Mouse (Mus musculus) lung, postnatal 0 days (tissue): ENCODE data around the gene B830017H08Rik. TPM values are rescaled to one million over a fixed set of nuclear protein-coding genes. Genes with fewer than 3 reads are reported as not detected.

ENCODE experiments used
- ATAC-seq: fragments of 200-750 bp; cut with Nextera tagmentation; 2 replicates; pipeline ENCODE4 v1.8.0; 2017; ENCODE audit warnings: moderate library complexity
- DNase-seq: peaks from one replicate; pipeline ENCODE4 v3.0.0-alpha.2; 2016; ENCODE audit warnings: low spot score
- H3K27ac ChIP-seq: fragments of 300-500 bp; sonication (generic); 2 replicates; pipeline ENCODE4 v1.5.1; 2014; ENCODE audit warnings: antibody characterized with exemption, mild to moderate bottlenecking, low read length, mixed read lengths
- H3K27me3 ChIP-seq: fragments of 300-500 bp; sonication (generic); replicated peaks from 2 replicates; pipeline ENCODE4 v1.6.1; 2014; ENCODE audit warnings: low read length, mixed read lengths; ENCODE audit not compliant: insufficient read depth
- H3K36me3 ChIP-seq: fragments of 300-500 bp; sonication (generic); 2 replicates; pipeline ENCODE4 v1.6.1; 2014; ENCODE audit warnings: low read length, mixed read lengths; ENCODE audit not compliant: insufficient read depth
- H3K4me1 ChIP-seq: fragments of 300-500 bp; sonication (generic); 2 replicates; pipeline ENCODE4 v1.6.1; 2014; ENCODE audit warnings: antibody characterized with exemption, low read depth, low read length, mixed read lengths; ENCODE audit not compliant: insufficient read depth
- H3K4me2 ChIP-seq: fragments of 300-500 bp; sonication (generic); replicated peaks from 2 replicates; pipeline ENCODE4 v1.6.1; 2014; ENCODE audit warnings: low read depth, mild to moderate bottlenecking, low read length, moderate library complexity, mixed read lengths
- H3K4me3 ChIP-seq: fragments of 300-500 bp; sonication (generic); 2 replicates; pipeline ENCODE4 v1.5.1; 2014; ENCODE audit warnings: low read depth, low read length
- H3K9ac ChIP-seq: fragments of 300-500 bp; sonication (generic); replicated peaks from 2 replicates; pipeline ENCODE4 v1.6.1; 2014; ENCODE audit warnings: low read depth, mild to moderate bottlenecking
- H3K9me3 ChIP-seq: fragments of 300-500 bp; sonication (generic); 2 replicates; pipeline ENCODE4 v1.6.1; 2016; ENCODE audit warnings: low read length, mixed read lengths
- CTCF ChIP-seq: IDR thresholded peaks from 2 replicates; pipeline ENCODE4 v1.5.1; 2016; ENCODE audit warnings: antibody characterized with exemption, mild to moderate bottlenecking
- EP300 ChIP-seq: IDR thresholded peaks from 2 replicates; pipeline ENCODE4 v1.6.1; 2016; ENCODE audit warnings: antibody characterized with exemption, mild to moderate bottlenecking, control low read depth
- WGBS: fragments of 180-500 bp; shearing (Covaris S2); extraction: QIAGEN DNeasy Blood & Tissue Kit; methylation state at CpG from one replicate; pipeline ENCODE4 v1.1.7; 2014; 5-methylcytosine and 5-hydroxymethylcytosine counted together
- polyA plus RNA-seq: library from polyadenylated mRNA; unstranded; fragments of >200 nt; fragmentation: Nextera tagmentation; extraction: Ambion mirVana; gene quantifications from 2 replicates; pipeline ENCODE4 v1.2.1, GENCODE M21; 2015

The B830017H08Rik gene
- not detected in 2 replicates for polyA plus RNA-seq

GRCm38 (mm10) chr16:17832821-17833220 is at the start of gene B830017H08Rik:
TSS of gene B830017H08Rik (plus strand) at chr16:17833121.
- no peak within 1 kb of the TSS for H3K9ac ChIP-seq
- H3K27me3 ChIP-seq = peaks cover 49% of the 10 kb centered on the region
- H3K9me3 ChIP-seq = no peaks in the 10 kb centered on the region
- no peak for TF ChIP-seq CTCF
- TF ChIP-seq EP300 = no peak
- H3K4me1 ChIP-seq = peaks cover 5% of the 10 kb centered on the region; the same call in 1 of the 2 replicates
- no peaks in the 10 kb centered on the region for H3K36me3 ChIP-seq
- DNase-seq = no peak
- H3K4me2 ChIP-seq = peak within 1 kb of the TSS; percentile 97
- ATAC-seq = no peak
- no peak within 1 kb of the TSS for H3K27ac ChIP-seq
- WGBS = 29% methylated on average over 7 of the region's 7 CpGs
- peak within 1 kb of the TSS; percentile 51 for H3K4me3 ChIP-seq

- DNase-seq (peak; percentile 76), ATAC-seq (no peak; the same call in 1 of the 2 replicates)
- peaks cover 17% of the 10 kb centered on the region; the same call in 1 of the 2 replicates for H3K36me3 ChIP-seq
- H3K27ac ChIP-seq = no peak overlapping the region
- no peaks in the 10 kb centered on the region for H3K27me3 ChIP-seq
- WGBS = 58% methylated on average over 3 of the region's 3 CpGs
- no peak overlapping the region for H3K4me2 ChIP-seq
- H3K9me3 ChIP-seq = no peaks in the 10 kb centered on the region
- no peak overlapping the region for H3K4me3 ChIP-seq
- no peaks in the 10 kb centered on the region for H3K4me1 ChIP-seq
- TF ChIP-seq CTCF (peak; percentile 78), EP300 (no peak)
- H3K9ac ChIP-seq = no peak overlapping the region
Measured at GRCm38 (mm10) chr16:17785337-17785736, 47.6 kb upstream of the B830017H08Rik start.

- Histone ChIP-seq H3K4me3 (no peak overlapping the region), H3K4me1 (peaks cover 6% of the 10 kb centered on the region; the same call in 1 of the 2 replicates), H3K9me3 (no peaks in the 10 kb centered on the region), H3K4me2 (no peak overlapping the region), H3K27me3 (no peaks in the 10 kb centered on the region), H3K9ac (no peak overlapping the region), H3K36me3 (peaks cover 9% of the 10 kb centered on the region; the same call in 1 of the 2 replicates), H3K27ac (no peak overlapping the region)
- no peak for DNase-seq
- no peak for TF ChIP-seq EP300
- TF ChIP-seq CTCF = no peak
- ATAC-seq = no peak
- WGBS = 82% methylated on average over 3 of the region's 3 CpGs
Measured at GRCm38 (mm10) chr16:17792728-17793127, 40.2 kb upstream of the B830017H08Rik start.

GRCm38 (mm10) chr16:17794047-17794446 is 38.9 kb upstream of the B830017H08Rik start:
- Histone ChIP-seq H3K27me3 (0 out of 2 replicates have a peak, but pooled peaks cover under 1% of the 10 kb centered on the region), H3K36me3 (peaks cover 5% of the 10 kb centered on the region; the same call in 1 of the 2 replicates), H3K4me2 (no peak overlapping the region), H3K9ac (no peak overlapping the region), H3K4me3 (no peak overlapping the region), H3K27ac (no peak overlapping the region), H3K4me1 (peaks cover 6% of the 10 kb centered on the region; the same call in 1 of the 2 replicates), H3K9me3 (no peaks in the 10 kb centered on the region)
- ATAC-seq (no peak), DNase-seq (no peak)
- 86% methylated on average over 4 of the region's 4 CpGs for WGBS
- TF ChIP-seq EP300 (no peak), CTCF (no peak)

DNA sequence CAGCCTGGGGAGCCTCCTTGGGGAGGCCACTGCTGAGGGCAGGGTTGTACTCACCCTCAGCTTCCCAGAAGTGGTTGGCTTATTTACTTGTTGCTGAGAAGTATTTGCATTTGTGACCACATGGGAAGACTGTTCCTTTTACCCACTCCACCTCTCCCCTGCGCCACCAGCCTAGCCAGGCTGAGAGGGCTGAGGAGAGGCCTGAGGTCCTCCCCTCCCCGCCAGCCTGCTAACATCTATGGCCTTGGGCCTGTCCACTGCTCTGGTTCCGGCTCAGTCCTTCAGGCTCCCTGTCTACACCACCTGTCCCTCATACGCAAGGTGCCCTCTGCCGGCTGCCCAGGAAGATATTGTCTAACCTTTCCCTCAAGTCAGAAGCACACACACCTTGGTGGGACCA is 37.3 kb upstream of the B830017H08Rik start:
- H3K27ac ChIP-seq = peak overlapping the region; percentile 94; the same call in 1 of the 2 replicates
- ATAC-seq = peak; percentile 82

DNA sequence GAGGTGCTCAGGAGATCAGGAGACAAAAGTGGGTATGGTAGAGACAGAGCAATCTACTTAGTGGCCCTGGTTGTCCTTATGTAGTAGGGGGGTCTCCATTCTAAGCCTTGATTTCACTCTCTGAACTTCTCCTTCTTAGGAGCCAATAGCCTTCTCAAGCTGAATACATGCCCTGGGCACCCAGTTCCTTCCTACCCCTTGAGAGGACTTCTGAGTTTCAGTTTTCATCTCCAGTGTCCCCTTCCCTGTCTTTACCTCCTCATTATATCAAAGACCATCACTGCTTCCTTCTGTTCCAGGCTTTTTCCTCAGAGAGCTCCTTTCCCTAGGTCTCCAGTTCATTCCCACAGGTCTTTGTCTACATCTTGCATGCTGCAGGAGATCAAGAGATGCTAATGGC is 36.4 kb upstream of the B830017H08Rik start:
- ATAC-seq (no peak), DNase-seq (no peak)
- no peak for TF ChIP-seq EP300
- TF ChIP-seq CTCF = no peak
- no peaks in the 10 kb centered on the region for H3K9me3 ChIP-seq
- H3K36me3 ChIP-seq = no peaks in the 10 kb centered on the region
- peak overlapping the region; percentile 81 for H3K4me2 ChIP-seq
- no peak overlapping the region for H3K9ac ChIP-seq
- peak overlapping the region; percentile 52; the same call in 1 of the 2 replicates for H3K4me3 ChIP-seq
- H3K27ac ChIP-seq = peak overlapping the region; percentile 94
- H3K27me3 ChIP-seq = 0 out of 2 replicates have a peak, but pooled peaks cover 7% of the 10 kb centered on the region
- H3K4me1 ChIP-seq = peaks cover 6% of the 10 kb centered on the region; the same call in 1 of the 2 replicates

More for the DNA sequence above, 37.3 kb upstream of the B830017H08Rik start:
- Histone ChIP-seq H3K4me2 (no peak overlapping the region), H3K9me3 (no peaks in the 10 kb centered on the region), H3K27me3 (0 out of 2 replicates have a peak, but pooled peaks cover 7% of the 10 kb centered on the region), H3K36me3 (no peaks in the 10 kb centered on the region), H3K4me3 (no peak overlapping the region), H3K9ac (no peak overlapping the region), H3K4me1 (peaks cover 6% of the 10 kb centered on the region; the same call in 1 of the 2 replicates)
- peak; percentile 53 for TF ChIP-seq CTCF
- peak; percentile 59 for TF ChIP-seq EP300
- peak; percentile 89 for DNase-seq
- 50% methylated on average over 5 of the region's 5 CpGs for WGBS
